Mouse (Mus musculus) liver, embryonic 14.5 days (tissue): ENCODE results near the gene Kat8. TPM values are rescaled to one million over a fixed set of nuclear protein-coding genes. Genes with fewer than 3 reads are reported as not detected.
A peak's percentile ranks its signal among the peaks of the same experiment; 100 is the strongest.

Source experiments
- ATAC-seq: fragments of 200-750 bp; cut with Nextera tagmentation; 2 replicates; pipeline ENCODE4 v1.8.0; 2017; ENCODE audit warnings: moderate number of reproducible peaks, mild to moderate bottlenecking, moderate library complexity; ENCODE audit not compliant: insufficient read depth
- DNase-seq, 3 experiments: peaks; one replicate each; pipeline ENCODE4 v3.0.0-alpha.2; 2012 to 2013; ENCODE audit warnings: low read depth in 3 of 3, low spot score in 3 of 3
- H3K27ac ChIP-seq: fragments of 300-500 bp; sonication (generic); 2 replicates; pipeline ENCODE4 v1.5.1; 2014; ENCODE audit warnings: moderate library complexity, mild to moderate bottlenecking, control low read depth, inconsistent platforms
- H3K27me3 ChIP-seq: fragments of 300-500 bp; sonication (generic); 2 replicates; pipeline ENCODE4 v1.6.1; 2014; ENCODE audit warnings: mild to moderate bottlenecking, low read length, moderate library complexity; ENCODE audit not compliant: control insufficient read depth, insufficient read depth
- H3K36me3 ChIP-seq: fragments of 300-500 bp; sonication (generic); replicated peaks from 2 replicates; pipeline ENCODE4 v1.6.1; 2014; ENCODE audit warnings: low read depth; ENCODE audit not compliant: control insufficient read depth, insufficient read depth
- H3K4me1 ChIP-seq, 2 experiments: fragments of 200-500 bp in 1 of 2; fragments of 300-500 bp in 1 of 2; sonication (generic) in 1 of 2; replicated peaks; 2 replicates each; pipeline ENCODE4 v1.6.1; 2012 to 2014; ENCODE audit warnings: antibody characterized with exemption in 1 of 2, inconsistent platforms in 1 of 2, low read length in 1 of 2; ENCODE audit not compliant: control insufficient read depth in 2 of 2, insufficient read depth in 2 of 2
- H3K4me2 ChIP-seq: fragments of 300-500 bp; sonication (generic); 2 replicates; pipeline ENCODE4 v1.6.1; 2014; ENCODE audit warnings: low read depth, mild to moderate bottlenecking, control low read depth, moderate library complexity
- H3K4me3 ChIP-seq, 2 experiments: fragments of 200-500 bp in 1 of 2; fragments of 300-500 bp in 1 of 2; sonication (generic) in 1 of 2; 2 replicates each; pipeline ENCODE4 v1.5.1; 2012 to 2014; ENCODE audit warnings: low read depth in 2 of 2, low read length in 2 of 2, mild to moderate bottlenecking in 2 of 2, control low read depth in 1 of 2, inconsistent platforms in 1 of 2, moderate library complexity in 1 of 2; ENCODE audit not compliant: insufficient read depth in 1 of 2
- H3K9ac ChIP-seq: fragments of 300-500 bp; sonication (generic); replicated peaks from 2 replicates; pipeline ENCODE4 v1.6.1; 2014; ENCODE audit warnings: mild to moderate bottlenecking, control low read depth, moderate library complexity
- H3K9me3 ChIP-seq: fragments of 300-500 bp; sonication (generic); 2 replicates; pipeline ENCODE4 v1.6.1; 2016; ENCODE audit warnings: low read length, mixed read lengths; ENCODE audit not compliant: control insufficient read depth
- CTCF ChIP-seq: IDR thresholded peaks from 2 replicates; pipeline ENCODE4 v1.5.1; 2016; ENCODE audit warnings: antibody characterized with exemption, low read depth, control low read depth
- EP300 ChIP-seq: IDR thresholded peaks from 2 replicates; pipeline ENCODE4 v1.6.1; 2016; ENCODE audit warnings: antibody characterized with exemption, low read depth
- WGBS: fragments of 180-500 bp; shearing (Covaris S2); extraction: QIAGEN DNeasy Blood & Tissue Kit; methylation state at CpG from one replicate; pipeline ENCODE4 v1.1.7; 2014; ENCODE audit not compliant: insufficient replicate concordance; 5-methylcytosine and 5-hydroxymethylcytosine counted together
- polyA plus RNA-seq, 2 experiments: library from polyadenylated mRNA; depleted of rRNA in 1 of 2; stranded (reverse) in 1 of 2; unstranded in 1 of 2; fragments of >200 nt; fragmentation: Nextera tagmentation in 1 of 2; extraction: Ambion mirVana in 1 of 2; gene quantifications; 2 replicates each; pipeline versions ENCODE4 v1.2.1 to v1.2.3; 2012 to 2014

Kat8 gene
- polyA plus RNA-seq, 2 experiments, result 13.7 to 17.6 TPM

- H3K4me3 ChIP-seq, result peak overlapping the region; percentile 87 to 90
- H3K9me3 ChIP-seq, result peaks cover 13% of the 10 kb centered on the region
- peak overlapping the region; percentile 98 for H3K4me2 ChIP-seq
- peaks cover 2% of the 10 kb centered on the region; the same call in 1 of the 2 replicates for H3K27me3 ChIP-seq
- 5% methylated on average over 20 of the region's 20 CpGs for WGBS
- H3K9ac ChIP-seq, result peak overlapping the region; percentile 88
- H3K4me1 ChIP-seq, result peaks cover 16 to 18% of the 10 kb centered on the region in 2 experiments
- DNase-seq, result no peak
- peak; percentile 26 for ATAC-seq
- peaks cover 18% of the 10 kb centered on the region for H3K36me3 ChIP-seq
- no peak for TF ChIP-seq CTCF
- no peak for TF ChIP-seq EP300
- peak overlapping the region; percentile 83 for H3K27ac ChIP-seq
Observed at GRCm38 (mm10) chr7:127874812-127875626, 37.3 kb upstream of the Kat8 start.

GRCm38 (mm10) chr7:127875627-127876001 lies 36.7 kb upstream of the Kat8 start:
- Histone ChIP-seq H3K4me2 (peak overlapping the region; percentile 98), H3K4me3 (peak overlapping the region; percentile 87 to 90), H3K36me3 (peaks cover 24% of the 10 kb centered on the region), H3K9me3 (peaks cover 18% of the 10 kb centered on the region), H3K27me3 (peaks cover 2% of the 10 kb centered on the region; the same call in 1 of the 2 replicates), H3K9ac (peak overlapping the region; percentile 88), H3K27ac (peak overlapping the region; percentile 83), H3K4me1 (peaks cover 13 to 18% of the 10 kb centered on the region in 2 experiments)
- DNase-seq, result peak; percentile 70 to 74 (median 73)
- WGBS, result under 1% methylated on average over 43 of the region's 43 CpGs
- 0 out of 2 replicates have a peak, but pooled peaks have one; percentile 7 for TF ChIP-seq EP300
- TF ChIP-seq CTCF, result no peak
- ATAC-seq, result peak; percentile 76

GRCm38 (mm10) chr7:127876041-127876466 lies 36.3 kb upstream of the Kat8 start, which contains the start of gene Zfp646:
Gene Zfp646, plus strand, starts transcription at chr7:127876221.
- Histone ChIP-seq H3K4me2 (peak within 1 kb of the TSS; percentile 98), H3K4me1 (peaks cover 13 to 17% of the 10 kb centered on the region in 2 experiments), H3K9me3 (peaks cover 22% of the 10 kb centered on the region), H3K4me3 (peak within 1 kb of the TSS; percentile 87 to 90), H3K27me3 (peaks cover 2% of the 10 kb centered on the region; the same call in 1 of the 2 replicates), H3K27ac (peak within 1 kb of the TSS; percentile 83), H3K9ac (peak within 1 kb of the TSS; percentile 88), H3K36me3 (peaks cover 29% of the 10 kb centered on the region)
- under 1% methylated on average over 41 of the region's 41 CpGs for WGBS
- DNase-seq (peak; percentile 73 to 77 (median 73)), ATAC-seq (peak; percentile 83)
- no peak for TF ChIP-seq EP300
- no peak for TF ChIP-seq CTCF

- peak within 1 kb of the TSS; percentile 98 for H3K4me2 ChIP-seq
- peaks cover 26% of the 10 kb centered on the region for H3K9me3 ChIP-seq
- WGBS, result under 1% methylated on average over 60 of the region's 60 CpGs
- peaks cover 2% of the 10 kb centered on the region; the same call in 1 of the 2 replicates for H3K27me3 ChIP-seq
- TF ChIP-seq CTCF (no peak), EP300 (no peak)
- H3K4me3 ChIP-seq, result peak within 1 kb of the TSS; percentile 87 to 90
- peak; percentile 75 for ATAC-seq
- H3K36me3 ChIP-seq, result peaks cover 35% of the 10 kb centered on the region
- peak within 1 kb of the TSS; percentile 83 for H3K27ac ChIP-seq
- H3K9ac ChIP-seq, result peak within 1 kb of the TSS; percentile 88
- DNase-seq, result peak; percentile 91 to 92 (median 91)
- peaks cover 13 to 16% of the 10 kb centered on the region in 2 experiments for H3K4me1 ChIP-seq
Observed at GRCm38 (mm10) chr7:127876467-127877348, 35.6 kb upstream of the Kat8 start, which contains the start of gene Zfp668. Gene Zfp668, minus strand, starts transcription at chr7:127876828.
